Mouse (Mus musculus) adrenal gland, postnatal 14 days (tissue): ENCODE data around the gene Acbd5. TPM values are rescaled to one million over a fixed set of nuclear protein-coding genes. Genes with fewer than 3 reads are reported as not detected.
A peak's percentile ranks its signal among the peaks of the same experiment; 100 is the strongest.

ENCODE experiments used
- DNase-seq: peaks from one replicate; pipeline ENCODE4 v3.0.0; 2021; ENCODE audit warnings: mixed read lengths
- total RNA-seq: library from RNA; stranded (reverse); gene quantifications from 2 replicates; pipeline ENCODE4 v1.2.3, GENCODE M21; 2021

Acbd5 gene
- total RNA-seq, 1 experiment from 2014 or later = 75.1 TPM

DNA sequence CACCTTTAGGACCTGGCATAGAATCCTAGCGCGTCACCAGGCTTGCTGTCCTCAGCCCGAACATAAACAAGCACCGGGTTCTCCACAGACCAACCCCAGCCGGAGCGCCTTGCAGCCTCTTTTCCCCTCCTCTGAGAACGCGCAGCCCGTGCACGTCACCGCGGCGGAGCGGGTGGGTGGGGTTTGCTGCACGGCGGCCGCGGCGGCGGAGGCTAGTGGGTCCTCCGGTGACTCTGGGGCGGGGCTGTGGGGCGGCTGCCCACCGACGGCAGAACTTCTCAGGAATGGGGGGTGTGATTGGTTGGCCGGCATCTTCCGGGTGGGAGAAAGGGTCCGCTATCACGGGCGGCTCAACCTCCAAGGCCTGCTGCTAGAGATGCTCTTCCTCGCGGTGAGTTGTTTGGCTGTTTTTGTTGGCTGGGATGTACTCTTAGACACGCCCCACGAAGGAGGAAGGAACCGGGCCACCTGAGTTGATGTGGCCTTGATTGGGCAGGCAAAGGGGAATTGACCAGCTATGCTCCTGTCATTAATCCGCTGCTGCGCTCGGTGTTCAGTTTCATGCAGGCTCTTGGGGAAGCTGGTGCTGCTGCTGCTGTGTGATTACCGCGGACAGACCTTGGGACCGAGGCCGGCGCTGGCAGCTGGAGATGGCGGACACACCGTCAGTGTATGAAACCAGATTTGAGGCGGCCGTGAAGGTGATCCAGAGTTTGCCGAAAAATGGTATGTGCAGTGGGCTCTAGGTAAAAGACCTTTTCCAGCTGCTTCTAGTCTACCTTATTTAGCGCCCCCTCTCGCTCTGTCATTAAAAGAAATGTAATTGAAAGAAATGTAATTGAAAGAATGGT, 1.2 kb downstream of the Acbd5 start:
- peak; percentile 97 for DNase-seq

DNA sequence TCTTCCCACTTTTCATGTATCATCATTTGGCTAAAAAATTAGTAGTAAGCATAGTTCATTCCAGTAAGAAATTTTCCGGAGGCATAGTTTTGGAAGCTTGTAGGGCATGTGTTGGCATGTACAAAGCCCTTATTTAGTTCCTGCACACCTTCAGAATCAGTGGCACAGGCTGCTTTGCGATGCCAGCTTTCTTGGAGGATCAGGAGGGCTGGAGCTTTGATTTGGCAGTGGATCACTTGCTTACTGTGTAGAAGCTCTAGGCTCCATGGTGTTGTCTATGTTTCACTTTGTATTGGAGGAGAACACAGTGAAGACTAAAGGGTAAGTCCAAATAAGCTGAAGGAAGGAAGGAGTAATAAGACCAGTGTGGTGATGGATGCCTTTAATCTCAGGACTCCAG, 2.5 kb downstream of the Acbd5 start:
- DNase-seq = no peak

DNA sequence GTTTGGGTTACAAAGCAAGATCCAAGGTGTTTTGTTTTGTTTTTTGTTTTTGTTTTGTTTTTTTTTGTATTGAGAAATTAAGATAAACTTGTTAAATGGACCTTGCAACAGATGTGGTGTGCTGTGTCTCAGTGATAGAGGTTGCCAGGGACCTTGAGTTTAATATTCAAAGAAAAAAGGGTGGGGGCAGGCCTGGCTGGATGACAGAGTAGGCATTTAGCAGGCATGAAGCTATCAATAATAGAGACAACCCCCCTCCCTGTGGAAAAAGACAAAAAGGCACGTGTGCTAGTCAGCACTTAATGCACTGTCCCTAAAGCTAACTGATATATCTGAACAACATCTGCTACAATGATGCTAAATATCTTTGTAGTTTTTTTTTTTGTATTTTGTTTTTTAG, 3.4 kb downstream of the Acbd5 start:
- DNase-seq = peak; percentile 11

- DNase-seq = no peak
These were observed 7.9 kb downstream of the Acbd5 start for GRCm38 (mm10) chr2:23075846-23076245.

DNA sequence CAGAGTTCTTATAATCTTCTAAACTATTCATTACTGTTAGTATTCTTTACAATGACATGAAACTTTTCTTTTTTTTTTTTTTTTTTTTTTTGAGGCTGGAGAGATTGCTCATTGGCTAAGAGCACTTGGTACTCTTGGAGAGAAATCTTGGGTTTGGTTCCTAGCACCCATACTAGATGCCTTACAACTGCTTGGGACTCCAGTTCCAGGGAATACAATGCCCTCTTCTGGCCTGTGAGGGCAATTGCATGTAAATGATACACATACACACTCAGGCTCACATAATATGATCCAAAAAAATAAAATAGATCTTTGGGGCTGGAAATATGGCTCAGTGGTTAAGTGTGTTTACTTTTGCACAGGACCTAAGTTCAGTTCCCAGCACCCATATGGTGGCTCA, 8.8 kb downstream of the Acbd5 start:
- DNase-seq = no peak

DNA sequence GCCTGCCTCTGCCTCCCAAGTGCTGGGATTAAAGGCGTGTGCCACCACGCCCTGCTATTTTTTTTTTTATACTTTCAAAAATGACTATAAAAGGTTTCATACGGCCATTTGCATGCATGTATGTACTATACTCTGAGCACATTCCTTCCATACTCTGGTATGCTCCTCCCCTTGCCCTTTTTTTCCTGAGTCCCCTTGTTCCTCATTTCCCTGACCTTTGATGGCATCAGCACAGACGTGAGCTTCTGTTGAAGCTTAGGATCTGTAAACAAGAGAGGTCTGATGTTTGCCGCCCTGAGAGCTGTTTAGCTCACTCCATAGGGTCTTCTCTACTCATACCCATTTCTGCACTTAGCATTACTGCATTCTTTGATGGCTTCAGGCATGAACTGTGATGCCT, 9.7 kb downstream of the Acbd5 start:
- DNase-seq = no peak

GRCm38 (mm10) chr2:23078588-23078987, 10.6 kb downstream of the Acbd5 start:
- DNase-seq = no peak

DNA sequence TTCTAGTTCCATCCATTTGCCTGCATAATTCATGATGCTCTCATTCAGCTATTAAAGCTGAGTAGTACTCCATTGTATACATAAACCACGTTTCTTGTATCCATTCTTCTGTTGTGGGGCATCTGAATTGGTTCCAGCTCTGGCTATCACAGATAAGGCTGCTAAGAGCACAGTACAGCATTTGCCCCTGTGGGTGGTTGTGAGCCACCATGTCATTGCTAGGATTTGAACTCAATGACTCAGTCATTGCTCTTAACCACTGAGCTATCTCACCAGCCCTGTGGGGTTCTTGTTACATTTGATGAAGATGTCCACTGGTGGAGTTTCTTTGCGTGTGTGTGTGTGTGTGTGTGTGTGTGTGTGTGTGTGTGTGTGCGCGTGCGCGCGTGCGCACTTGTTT, 16.6 kb downstream of the Acbd5 start:
- DNase-seq = no peak

DNA sequence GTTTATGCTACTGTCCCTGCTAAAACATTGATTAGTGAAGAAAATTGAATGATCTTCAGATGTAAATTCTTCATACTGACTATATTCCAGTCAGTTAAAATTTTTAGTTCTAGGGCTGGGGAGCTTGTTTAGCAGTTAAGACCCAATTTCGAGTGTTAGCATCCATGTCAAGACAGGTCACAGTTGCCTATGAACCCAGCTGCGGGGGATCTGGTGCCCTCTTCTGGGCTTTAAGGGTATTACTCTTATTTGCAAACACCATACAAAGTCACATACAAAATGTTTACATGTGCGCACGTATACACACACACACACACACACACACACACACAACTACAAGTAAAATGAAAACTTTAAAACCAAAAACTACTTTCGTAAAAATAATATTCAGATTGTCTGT, 24.2 kb downstream of the Acbd5 start:
- DNase-seq = peak; percentile 56

GRCm38 (mm10) chr2:23097028-23097427, 29.1 kb downstream of the Acbd5 start:
- no peak for DNase-seq

DNA sequence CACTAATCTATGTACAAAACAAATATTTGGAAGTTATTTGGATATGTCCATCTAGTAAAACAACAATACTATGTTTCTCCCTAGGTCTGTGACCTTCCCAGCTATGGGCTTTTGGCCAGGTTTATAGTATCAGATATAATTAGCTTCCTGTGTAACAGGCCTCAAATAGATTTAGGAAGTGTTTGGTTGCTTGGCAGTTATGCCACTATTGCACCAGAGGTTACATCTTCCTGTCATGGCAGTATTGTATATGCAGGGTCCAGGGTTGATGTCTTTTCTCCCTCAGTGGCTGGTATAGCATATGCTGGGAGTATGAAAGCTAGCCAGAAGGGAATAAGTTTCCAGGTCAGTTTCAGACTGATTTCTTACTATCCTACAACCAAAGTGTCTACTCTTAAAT, 34.3 kb downstream of the Acbd5 start:
- no peak for DNase-seq

- no peak for DNase-seq
These were observed 51.6 kb downstream of the Acbd5 start for GRCm38 (mm10) chr2:23119573-23119972.

GRCm38 (mm10) chr2:23155199-23155621, 87.2 kb downstream of the Acbd5 start:
- DNase-seq = no peak

DNA sequence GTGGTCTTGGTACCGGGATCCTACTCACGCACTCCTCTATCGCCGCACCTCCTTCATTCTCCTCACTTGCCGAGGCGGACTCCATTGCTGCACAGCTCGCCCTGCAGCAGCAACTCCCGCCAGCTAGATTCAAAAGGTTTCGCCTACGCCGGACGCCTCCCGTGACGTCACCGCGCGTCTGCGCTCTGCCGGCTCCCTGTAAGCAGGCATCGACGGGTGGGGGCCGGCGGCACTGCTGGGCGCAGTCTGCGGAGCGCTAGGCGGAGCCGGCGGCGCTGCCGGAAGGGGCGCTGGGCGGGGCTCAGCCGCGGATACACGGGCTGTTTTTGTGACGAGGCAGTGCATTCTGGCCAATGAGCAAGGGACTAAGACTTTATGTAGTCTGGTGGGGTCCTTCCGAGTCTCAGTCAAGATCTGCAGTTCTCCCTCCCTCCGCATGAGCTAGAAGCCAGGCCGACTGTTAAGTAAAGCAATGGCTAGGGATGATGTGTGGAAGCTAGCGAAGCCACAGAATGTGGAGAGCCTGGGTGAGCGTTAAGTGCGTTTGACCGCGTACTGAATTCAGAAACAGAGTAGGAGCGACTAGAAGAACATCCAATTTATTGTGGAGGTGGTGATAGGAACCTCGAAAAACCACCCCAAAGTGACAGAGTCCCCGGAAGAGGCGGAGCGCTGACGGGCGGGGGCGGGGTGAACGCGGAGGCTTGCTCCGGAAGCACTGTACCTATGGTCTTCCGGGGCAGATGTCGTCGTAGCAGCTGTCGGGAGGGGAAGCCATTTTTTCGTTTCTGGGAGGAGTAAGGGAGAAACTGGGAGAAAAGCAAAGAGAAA, 88.0 kb downstream of the Acbd5 start, which contains the start of the genes Mastl and Yme1l1:
Mastl (minus strand) TSS at position 248 of the 831 bp plus-strand sequence.
Yme1l1 (plus strand) TSS at position 593 of the 831 bp plus-strand sequence.
- DNase-seq = peak; percentile 99

DNA sequence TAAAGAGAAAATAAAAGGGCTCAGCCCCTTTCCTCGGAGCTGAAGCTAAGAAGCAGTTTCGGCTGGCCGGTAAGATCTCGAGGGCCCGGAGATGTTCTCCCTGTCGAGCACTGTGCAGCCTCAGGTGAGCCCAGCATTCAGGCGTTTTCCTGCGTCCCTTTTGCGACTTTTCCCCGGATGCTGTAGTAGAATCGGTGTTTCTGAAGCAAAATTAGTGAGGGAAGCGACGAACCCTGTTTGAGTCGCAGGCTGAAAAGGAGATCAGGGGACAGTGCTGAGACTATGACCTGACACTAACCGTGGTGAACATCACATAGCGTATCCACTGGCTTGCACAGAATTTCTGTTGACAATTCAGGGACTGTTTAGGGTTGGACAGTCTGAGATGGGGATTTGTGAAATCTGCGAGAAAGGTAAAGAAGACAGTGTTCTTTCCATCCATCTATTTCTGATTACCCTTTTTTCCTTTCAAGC, 88.7 kb downstream of the Acbd5 start:
- DNase-seq = no peak

Other genes starting within 250 kb of the Acbd5 start
- gene Pdss1, start 172.6 kb upstream of the Acbd5 start, total RNA-seq = 11.6 and 14.0 TPM in 2 replicates
- 66.9 and 67.6 TPM in 2 replicates for gene Abi1, start 27.9 kb upstream of the Acbd5 start, total RNA-seq
- gene Mastl, start 87.9 kb downstream of the Acbd5 start, total RNA-seq = 4.6 and 4.7 TPM in 2 replicates
- 99.4 and 101 TPM in 2 replicates for gene Yme1l1, start 88.2 kb downstream of the Acbd5 start, total RNA-seq
- not detected in 2 replicates for gene 4931423N10Rik, start 139.3 kb downstream of the Acbd5 start, total RNA-seq